Mouse (Mus musculus): Measurements from ENCODE around the gene Nfia. TPM values are rescaled to one million over a fixed set of nuclear protein-coding genes. Genes with fewer than 3 reads are reported as not detected.

Gene Nfia
- total RNA-seq, 1 experiment from 2014 or later = 11.4 TPM

- no peak for ATAC-seq (ENCODE audit: extremely low read depth, insufficient number of reproducible peaks, low FRiP score, poor library complexity, severe bottlenecking)
Observed at GRCm38 (mm10) chr4:98002206-98002605, 229.7 kb downstream of the Nfia start.

GRCm38 (mm10) chr4:98003323-98004107 lies 231.0 kb downstream of the Nfia start:
- no peak for ATAC-seq (ENCODE audit: extremely low read depth, insufficient number of reproducible peaks, low FRiP score, poor library complexity, severe bottlenecking)

GRCm38 (mm10) chr4:98004108-98004625 lies 231.6 kb downstream of the Nfia start:
- no peak for ATAC-seq (ENCODE audit: extremely low read depth, insufficient number of reproducible peaks, low FRiP score, poor library complexity, severe bottlenecking)

- ATAC-seq (ENCODE audit: extremely low read depth, insufficient number of reproducible peaks, low FRiP score, poor library complexity, severe bottlenecking) = no peak
Observed at GRCm38 (mm10) chr4:98004986-98005385, 232.5 kb downstream of the Nfia start.

GRCm38 (mm10) chr4:98008814-98009368 lies 236.4 kb downstream of the Nfia start:
- ATAC-seq (ENCODE audit: extremely low read depth, insufficient number of reproducible peaks, low FRiP score, poor library complexity, severe bottlenecking) = no peak

GRCm38 (mm10) chr4:98009966-98010365 lies 237.4 kb downstream of the Nfia start:
- ATAC-seq (ENCODE audit: extremely low read depth, insufficient number of reproducible peaks, low FRiP score, poor library complexity, severe bottlenecking) = no peak

GRCm38 (mm10) chr4:98019811-98020210 lies 247.3 kb downstream of the Nfia start:
- no peak for ATAC-seq (ENCODE audit: extremely low read depth, insufficient number of reproducible peaks, low FRiP score, poor library complexity, severe bottlenecking)

- ATAC-seq (ENCODE audit: extremely low read depth, insufficient number of reproducible peaks, low FRiP score, poor library complexity, severe bottlenecking) = peak; percentile 70
Observed at GRCm38 (mm10) chr4:98020836-98021235, 248.3 kb downstream of the Nfia start.

GRCm38 (mm10) chr4:98023245-98023792 lies 250.8 kb downstream of the Nfia start:
- ATAC-seq (ENCODE audit: extremely low read depth, insufficient number of reproducible peaks, low FRiP score, poor library complexity, severe bottlenecking) = no peak

GRCm38 (mm10) chr4:98027412-98027811 lies 254.9 kb downstream of the Nfia start:
- ATAC-seq (ENCODE audit: extremely low read depth, insufficient number of reproducible peaks, low FRiP score, poor library complexity, severe bottlenecking) = no peak

GRCm38 (mm10) chr4:98031871-98032270 lies 259.3 kb downstream of the Nfia start:
- ATAC-seq (ENCODE audit: extremely low read depth, insufficient number of reproducible peaks, low FRiP score, poor library complexity, severe bottlenecking) = no peak

GRCm38 (mm10) chr4:98032332-98032731 lies 259.8 kb downstream of the Nfia start:
- no peak for ATAC-seq (ENCODE audit: extremely low read depth, insufficient number of reproducible peaks, low FRiP score, poor library complexity, severe bottlenecking)

GRCm38 (mm10) chr4:98039095-98039494 lies 266.6 kb downstream of the Nfia start:
- ATAC-seq (ENCODE audit: extremely low read depth, insufficient number of reproducible peaks, low FRiP score, poor library complexity, severe bottlenecking) = no peak

- ATAC-seq (ENCODE audit: extremely low read depth, insufficient number of reproducible peaks, low FRiP score, poor library complexity, severe bottlenecking) = peak; percentile 58; the same call in 1 of the 2 replicates
Observed at GRCm38 (mm10) chr4:98040179-98040578, 267.6 kb downstream of the Nfia start.

GRCm38 (mm10) chr4:98044611-98045010 lies 272.1 kb downstream of the Nfia start:
- ATAC-seq (ENCODE audit: extremely low read depth, insufficient number of reproducible peaks, low FRiP score, poor library complexity, severe bottlenecking) = no peak

- no peak for ATAC-seq (ENCODE audit: extremely low read depth, insufficient number of reproducible peaks, low FRiP score, poor library complexity, severe bottlenecking)
Observed at GRCm38 (mm10) chr4:98047369-98047768, 274.8 kb downstream of the Nfia start.

- ATAC-seq (ENCODE audit: extremely low read depth, insufficient number of reproducible peaks, low FRiP score, poor library complexity, severe bottlenecking) = no peak
Observed at GRCm38 (mm10) chr4:98049584-98049983, 277.1 kb downstream of the Nfia start.

GRCm38 (mm10) chr4:98050003-98050620 lies 277.6 kb downstream of the Nfia start:
- no peak for ATAC-seq (ENCODE audit: extremely low read depth, insufficient number of reproducible peaks, low FRiP score, poor library complexity, severe bottlenecking)

- ATAC-seq (ENCODE audit: extremely low read depth, insufficient number of reproducible peaks, low FRiP score, poor library complexity, severe bottlenecking) = no peak
Observed at GRCm38 (mm10) chr4:98050781-98051180, 278.2 kb downstream of the Nfia start.

- ATAC-seq (ENCODE audit: extremely low read depth, insufficient number of reproducible peaks, low FRiP score, poor library complexity, severe bottlenecking) = no peak
Observed at GRCm38 (mm10) chr4:98051326-98051725, 278.8 kb downstream of the Nfia start.

Measured in neutrophil, adult 5-6 weeks (primary cell).